Mouse (Mus musculus): ENCODE results near the gene Tkfc. TPM values are rescaled to one million over a fixed set of nuclear protein-coding genes. Genes with fewer than 3 reads are reported as not detected.

Gene Tkfc
- polyA plus RNA-seq, 1 experiment from 2014 or later = 26.8 TPM

- WGBS = 62% methylated on average over 2 of the region's 2 CpGs
- H3K4me3 ChIP-seq (replicated peaks; ENCODE audit: low read length) = no peak overlapping the region
- peaks cover 21% of the 10 kb centered on the region for H3K4me1 ChIP-seq (replicated peaks; ENCODE audit: control insufficient read depth, insufficient read depth, low read length)
- peaks cover 15% of the 10 kb centered on the region for H3K36me3 ChIP-seq (replicated peaks; ENCODE audit: control insufficient read depth, insufficient read depth)
- no peaks in the 10 kb centered on the region for H3K9me3 ChIP-seq (ENCODE audit: control insufficient read depth, low read length)
- H3K9ac ChIP-seq = peak overlapping the region; percentile 84; the same call in 1 of the 2 replicates
- H3K27me3 ChIP-seq (ENCODE audit: control insufficient read depth, insufficient read depth, low read length) = no peaks in the 10 kb centered on the region
- 0 out of 2 replicates have a peak overlapping the region, but pooled peaks have one; percentile 71 for H3K4me2 ChIP-seq (replicated peaks)
- H3K27ac ChIP-seq = no peak overlapping the region
- ATAC-seq (ENCODE audit: low FRiP score) = no peak
- DNase-seq (ENCODE audit: low spot score) = no peak
These were observed 48.5 kb downstream of the Tkfc start for GRCm38 (mm10) chr19:10557001-10557400.

- peak within 1 kb of the TSS; percentile 62 for H3K4me3 ChIP-seq (replicated peaks; ENCODE audit: low read length)
- H3K27me3 ChIP-seq (ENCODE audit: control insufficient read depth, insufficient read depth, low read length) = no peaks in the 10 kb centered on the region
- H3K27ac ChIP-seq = peak within 1 kb of the TSS; percentile 91
- peak within 1 kb of the TSS; percentile 71 for H3K4me2 ChIP-seq (replicated peaks)
- peaks cover 26% of the 10 kb centered on the region for H3K36me3 ChIP-seq (replicated peaks; ENCODE audit: control insufficient read depth, insufficient read depth)
- ATAC-seq (ENCODE audit: low FRiP score) = peak; percentile 98
- peaks cover 21% of the 10 kb centered on the region for H3K4me1 ChIP-seq (replicated peaks; ENCODE audit: control insufficient read depth, insufficient read depth, low read length)
- no peaks in the 10 kb centered on the region for H3K9me3 ChIP-seq (ENCODE audit: control insufficient read depth, low read length)
- WGBS = 1% methylated on average over 43 of the region's 43 CpGs
- peak; percentile 85 for DNase-seq (ENCODE audit: low spot score)
- peak within 1 kb of the TSS; percentile 84 for H3K9ac ChIP-seq
These were observed 49.6 kb downstream of the Tkfc start, which contains the start of gene Tmem216 for GRCm38 (mm10) chr19:10555624-10556510. Tmem216 (minus strand) TSS chr19:10556238.

- 96% methylated on average over 5 of the region's 5 CpGs for WGBS
- Histone ChIP-seq H3K4me3 (replicated peaks; ENCODE audit: low read length) (no peak overlapping the region), H3K9ac (no peak overlapping the region), H3K4me1 (replicated peaks; ENCODE audit: control insufficient read depth, insufficient read depth, low read length) (no peaks in the 10 kb centered on the region), H3K27ac (no peak overlapping the region), H3K9me3 (ENCODE audit: control insufficient read depth, low read length) (no peaks in the 10 kb centered on the region), H3K36me3 (replicated peaks; ENCODE audit: control insufficient read depth, insufficient read depth) (peaks cover 96% of the 10 kb centered on the region), H3K27me3 (ENCODE audit: control insufficient read depth, insufficient read depth, low read length) (no peaks in the 10 kb centered on the region), H3K4me2 (replicated peaks) (no peak overlapping the region)
- ATAC-seq (ENCODE audit: low FRiP score) (no peak), DNase-seq (ENCODE audit: low spot score) (no peak)
These were observed 66.0 kb downstream of the Tkfc start for GRCm38 (mm10) chr19:10539454-10539853.

Other genes with a start within 250 kb of the Tkfc start
- 12.0 and 14.0 TPM in 2 replicates for gene Syt7, start 216.6 kb downstream of the Tkfc start, polyA plus RNA-seq (2014; fragmentation: Nextera tagmentation; extraction: Ambion mirVana)
- 1.5 and 1.6 TPM in 2 replicates for gene Lrrc10b, start 148.2 kb downstream of the Tkfc start, polyA plus RNA-seq (2014; fragmentation: Nextera tagmentation; extraction: Ambion mirVana)
- gene Ppp1r32, start 122.7 kb downstream of the Tkfc start, polyA plus RNA-seq (2014; fragmentation: Nextera tagmentation; extraction: Ambion mirVana) = 1.9 and 2.8 TPM in 2 replicates
- gene Cpsf7, start 80.4 kb downstream of the Tkfc start, polyA plus RNA-seq (2014; fragmentation: Nextera tagmentation; extraction: Ambion mirVana) = 57.5 and 63.4 TPM in 2 replicates
- 67.6 and 68.4 TPM in 2 replicates for gene Sdhaf2, start 79.5 kb downstream of the Tkfc start, polyA plus RNA-seq (2014; fragmentation: Nextera tagmentation; extraction: Ambion mirVana)
- gene Tmem216, start 49.4 kb downstream of the Tkfc start, polyA plus RNA-seq (2014; fragmentation: Nextera tagmentation; extraction: Ambion mirVana) = 53.3 and 59.6 TPM in 2 replicates
- gene Cyb561a3, start 28.5 kb downstream of the Tkfc start, polyA plus RNA-seq (2014; fragmentation: Nextera tagmentation; extraction: Ambion mirVana) = 21.8 and 23.8 TPM in 2 replicates
- 38.1 and 40.3 TPM in 2 replicates for gene Tmem138, start 28.3 kb downstream of the Tkfc start, polyA plus RNA-seq (2014; fragmentation: Nextera tagmentation; extraction: Ambion mirVana)
- 219 and 240 TPM in 2 replicates for gene Ddb1, start 327 bp downstream of the Tkfc start, polyA plus RNA-seq (2014; fragmentation: Nextera tagmentation; extraction: Ambion mirVana)
- 0.64 and 1.1 TPM in 2 replicates for gene Vwce, start 28.6 kb upstream of the Tkfc start, polyA plus RNA-seq (2014; fragmentation: Nextera tagmentation; extraction: Ambion mirVana)
- not detected in 2 replicates for gene Pga5, start 72.4 kb upstream of the Tkfc start, polyA plus RNA-seq (2014; fragmentation: Nextera tagmentation; extraction: Ambion mirVana)
- 28.7 and 31.3 TPM in 2 replicates for gene Vps37c, start 83.1 kb upstream of the Tkfc start, polyA plus RNA-seq (2014; fragmentation: Nextera tagmentation; extraction: Ambion mirVana)
- gene Cd5, start 133.3 kb upstream of the Tkfc start, polyA plus RNA-seq (2014; fragmentation: Nextera tagmentation; extraction: Ambion mirVana) = 0.31 TPM in 2 replicates
- 0.09 TPM in 1 of 2 replicates, not detected in the other for gene Cd6, start 224.4 kb upstream of the Tkfc start, polyA plus RNA-seq (2014; fragmentation: Nextera tagmentation; extraction: Ambion mirVana)
- 0.22 and 0.29 TPM in 2 replicates for gene Slc15a3, start 234.1 kb upstream of the Tkfc start, polyA plus RNA-seq (2014; fragmentation: Nextera tagmentation; extraction: Ambion mirVana)

Measured in hindbrain, embryonic 14.5 days (tissue).